Mouse (Mus musculus) cortical plate, adult 2 months (tissue): Measurements from ENCODE around the gene Ptprt. TPM values are rescaled to one million over a fixed set of nuclear protein-coding genes. Genes with fewer than 3 reads are reported as not detected.
"Not testable (repeated sequence)": the region's sequence is repeated elsewhere in the genome, so short reads cannot be mapped to it uniquely, and the experiment has no call there.

Source experiments
- H3K27ac ChIP-seq: fragments of 200-500 bp; 2 replicates; pipeline ENCODE4 v1.5.1; 2012; ENCODE audit warnings: low read length, control low read depth, inconsistent platforms; ENCODE audit not compliant: insufficient read depth
- H3K4me1 ChIP-seq: fragments of 200-500 bp; 2 replicates; pipeline ENCODE4 v1.6.1; 2011; ENCODE audit warnings: low read length; ENCODE audit not compliant: control insufficient read depth, insufficient read depth
- H3K4me3 ChIP-seq: fragments of 200-500 bp; 2 replicates; pipeline ENCODE4 v1.5.1; 2011; ENCODE audit warnings: mild to moderate bottlenecking, low read length, control low read depth; ENCODE audit not compliant: insufficient read depth
- CTCF ChIP-seq: fragments of 200-500 bp; IDR thresholded peaks from 2 replicates; pipeline ENCODE4 v1.5.1; 2011; ENCODE audit warnings: mild to moderate bottlenecking, control low read depth, low read length; ENCODE audit not compliant: insufficient read depth; ENCODE audit errors: extremely low read depth
- POLR2A ChIP-seq: fragments of 200-500 bp; IDR thresholded peaks from 2 replicates; pipeline ENCODE4 v1.6.1; 2011; ENCODE audit warnings: mild to moderate bottlenecking, low read length, control low read depth; ENCODE audit not compliant: insufficient read depth; ENCODE audit errors: extremely low read depth
- polyA plus RNA-seq: library from polyadenylated mRNA; depleted of rRNA; stranded (reverse); fragments of >200 nt; gene quantifications from 2 replicates; pipeline ENCODE4 v1.2.3, GENCODE M21; 2012

The Ptprt gene
- polyA plus RNA-seq, 1 experiment = 24.0 TPM

GRCm38 (mm10) chr2:161552011-161552410, 1108.9 kb downstream of the Ptprt start:
- H3K4me1 ChIP-seq = no peaks in the 10 kb centered on the region
- H3K27ac ChIP-seq = no peak overlapping the region
- TF ChIP-seq POLR2A (no peak), CTCF (no peak)
- H3K4me3 ChIP-seq = no peak overlapping the region

- TF ChIP-seq POLR2A = no peak
- no peak for TF ChIP-seq CTCF
- no peaks in the 10 kb centered on the region for H3K4me1 ChIP-seq
- no peak overlapping the region for H3K4me3 ChIP-seq
- no peak overlapping the region for H3K27ac ChIP-seq
Measured at GRCm38 (mm10) chr2:161549577-161549976, 1111.4 kb downstream of the Ptprt start.

GRCm38 (mm10) chr2:161547318-161547717, 1113.6 kb downstream of the Ptprt start:
- Histone ChIP-seq H3K4me3 (no peak overlapping the region), H3K27ac (no peak overlapping the region), H3K4me1 (no peaks in the 10 kb centered on the region)
- TF ChIP-seq CTCF (no peak), POLR2A (no peak)

GRCm38 (mm10) chr2:161545406-161545805, 1115.5 kb downstream of the Ptprt start:
- TF ChIP-seq CTCF (no peak), POLR2A (no peak)
- H3K4me3 ChIP-seq = no peak overlapping the region
- no peak overlapping the region for H3K27ac ChIP-seq
- H3K4me1 ChIP-seq = no peaks in the 10 kb centered on the region

GRCm38 (mm10) chr2:161534151-161534550, 1126.8 kb downstream of the Ptprt start:
- H3K4me1 ChIP-seq = no peaks in the 10 kb centered on the region

GRCm38 (mm10) chr2:161527192-161527591, 1133.8 kb downstream of the Ptprt start:
- Histone ChIP-seq H3K4me3 (no peak overlapping the region), H3K4me1 (no peaks in the 10 kb centered on the region), H3K27ac (no peak overlapping the region)
- TF ChIP-seq CTCF (no peak), POLR2A (no peak)

More at GRCm38 (mm10) chr2:161534151-161534550, 1126.8 kb downstream of the Ptprt start:
- TF ChIP-seq CTCF (no peak), POLR2A (no peak)
- H3K27ac ChIP-seq = no peak overlapping the region
- H3K4me3 ChIP-seq = no peak overlapping the region

- H3K4me3 ChIP-seq = no peak overlapping the region
- H3K4me1 ChIP-seq = peaks cover 2% of the 10 kb centered on the region; the same call in 1 of the 2 replicates
- TF ChIP-seq POLR2A = no peak
- TF ChIP-seq CTCF = no peak
- H3K27ac ChIP-seq = no peak overlapping the region
Measured at GRCm38 (mm10) chr2:161519671-161520070, 1141.3 kb downstream of the Ptprt start.

GRCm38 (mm10) chr2:161516921-161517320, 1144.0 kb downstream of the Ptprt start:
- peaks cover 2% of the 10 kb centered on the region; the same call in 1 of the 2 replicates for H3K4me1 ChIP-seq
- no peak overlapping the region for H3K4me3 ChIP-seq
- no peak overlapping the region for H3K27ac ChIP-seq
- TF ChIP-seq POLR2A = no peak
- no peak for TF ChIP-seq CTCF

- TF ChIP-seq CTCF (no peak), POLR2A (no peak)
- Histone ChIP-seq H3K4me3 (no peak overlapping the region), H3K4me1 (peaks cover 2% of the 10 kb centered on the region; the same call in 1 of the 2 replicates), H3K27ac (no peak overlapping the region)
Measured at GRCm38 (mm10) chr2:161513256-161513655, 1147.7 kb downstream of the Ptprt start.

- H3K27ac ChIP-seq, H3K4me1 ChIP-seq: not testable (repeated sequence)
- H3K4me3 ChIP-seq = peak overlapping the region; percentile 56; the same call in 1 of the 2 replicates
Measured at GRCm38 (mm10) chr2:161511880-161512570, 1148.9 kb downstream of the Ptprt start.
